Mouse (Mus musculus): ENCODE measurements around the gene Tent4a.

The Tent4a gene

GRCm38 (mm10) chr13:69519137-69519536, 15.3 kb downstream of the Tent4a start:
- DNase-seq (ENCODE audit: low spot score), result no peak

- no peak for DNase-seq (ENCODE audit: low spot score)
These were observed 17.0 kb downstream of the Tent4a start for GRCm38 (mm10) chr13:69517445-69517844.

GRCm38 (mm10) chr13:69515091-69515490, 19.3 kb downstream of the Tent4a start:
- no peak for DNase-seq (ENCODE audit: low spot score)

DNA sequence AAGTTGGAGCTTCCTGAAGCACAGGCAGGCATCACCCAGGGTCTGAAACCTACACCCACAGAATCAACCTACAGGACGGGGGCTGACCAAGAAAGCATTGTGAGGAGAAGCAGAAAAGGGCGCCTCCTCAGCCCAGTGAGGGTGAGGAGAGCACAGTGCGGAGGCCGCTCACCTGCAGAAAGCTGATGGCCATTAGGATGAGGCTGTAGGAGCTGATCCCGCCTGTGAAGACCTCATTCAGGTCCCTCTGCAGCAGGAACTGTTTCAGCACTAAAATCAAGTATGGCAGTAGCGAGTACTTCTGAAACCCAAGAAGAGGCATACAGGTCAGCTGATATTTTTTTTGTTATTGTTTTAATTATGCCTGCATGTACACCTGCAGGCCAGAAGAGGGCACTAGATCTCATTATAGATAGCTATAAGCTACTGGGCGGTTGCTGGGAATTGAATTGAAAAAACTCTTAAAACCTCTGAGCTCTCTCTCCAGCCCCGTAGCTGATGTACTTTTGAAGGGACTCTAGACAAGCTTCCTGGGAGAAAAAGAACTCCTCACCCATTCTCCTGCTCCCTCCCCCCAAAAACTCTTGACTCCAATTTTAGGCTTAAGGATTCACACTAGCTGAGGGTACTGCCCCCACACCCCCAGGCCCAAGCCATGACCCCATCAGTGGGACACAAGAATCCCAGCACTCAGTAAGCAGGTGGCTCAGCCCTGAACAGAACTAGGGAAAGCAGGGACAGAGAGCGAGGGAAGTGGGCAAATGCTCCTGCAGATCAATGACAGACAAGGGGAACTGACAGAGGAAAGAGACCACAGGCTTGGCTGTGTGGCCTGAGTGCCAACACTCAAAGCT, 24.8 kb downstream of the Tent4a start:
- peak; percentile 52 for DNase-seq (ENCODE audit: low spot score)

DNA sequence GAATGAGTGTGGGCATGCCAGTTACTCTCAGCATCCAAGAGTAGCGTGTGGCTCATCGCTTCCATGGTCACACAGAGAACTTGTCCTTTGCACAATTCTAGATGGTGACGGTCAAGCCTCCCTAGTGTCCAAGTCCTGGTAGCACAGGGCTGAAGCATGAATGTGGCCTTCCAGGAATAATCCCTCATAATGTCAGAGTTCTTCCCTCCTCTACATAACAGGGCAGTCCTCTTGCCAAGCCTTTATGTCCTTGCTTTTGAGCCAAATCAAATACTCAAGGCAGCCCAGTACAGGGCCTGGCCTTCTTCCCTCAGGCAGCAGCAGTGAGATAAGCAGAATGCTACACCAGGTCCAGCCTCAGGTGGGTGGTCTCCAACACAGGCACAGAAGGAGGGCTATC, 26.8 kb downstream of the Tent4a start:
- DNase-seq (ENCODE audit: low spot score), result no peak

DNA sequence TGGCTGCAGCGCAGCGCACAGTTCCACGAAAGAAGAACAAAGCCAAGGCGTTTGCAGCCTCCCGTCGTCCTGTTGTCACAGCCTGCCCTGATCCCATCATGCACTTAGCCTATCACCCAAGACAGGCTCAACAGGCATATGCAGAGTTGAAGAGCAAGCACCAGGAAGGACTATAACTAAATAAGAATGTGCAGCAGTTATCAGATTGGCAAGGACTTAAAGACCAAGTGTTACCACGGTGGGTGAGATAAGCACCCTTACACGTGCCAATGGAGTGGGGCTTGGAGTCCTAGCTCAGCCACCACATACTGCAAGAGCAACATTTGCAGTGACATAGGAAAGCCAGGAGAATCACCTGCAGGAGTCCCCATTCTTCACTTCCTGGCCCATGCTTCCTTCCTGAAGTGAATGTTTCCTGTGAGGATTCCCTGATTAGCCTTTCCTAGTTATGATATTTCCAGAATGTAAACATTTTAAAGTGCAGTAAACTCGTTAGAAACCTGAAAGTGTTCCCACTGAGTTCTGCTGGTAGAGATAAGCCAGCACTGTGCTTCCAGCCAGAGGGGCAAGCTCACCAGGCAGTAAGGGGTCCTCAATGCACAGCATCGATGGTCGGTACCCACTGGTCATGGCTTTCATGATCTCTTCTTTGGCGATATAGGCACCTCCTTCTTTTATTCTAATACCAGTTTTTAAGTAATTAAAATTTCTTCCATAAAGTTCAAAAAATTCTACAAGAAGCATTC, 27.9 kb downstream of the Tent4a start:
- no peak for DNase-seq (ENCODE audit: low spot score)

- DNase-seq (ENCODE audit: low spot score), result no peak
These were observed 31.6 kb downstream of the Tent4a start for GRCm38 (mm10) chr13:69502863-69503262.

DNA sequence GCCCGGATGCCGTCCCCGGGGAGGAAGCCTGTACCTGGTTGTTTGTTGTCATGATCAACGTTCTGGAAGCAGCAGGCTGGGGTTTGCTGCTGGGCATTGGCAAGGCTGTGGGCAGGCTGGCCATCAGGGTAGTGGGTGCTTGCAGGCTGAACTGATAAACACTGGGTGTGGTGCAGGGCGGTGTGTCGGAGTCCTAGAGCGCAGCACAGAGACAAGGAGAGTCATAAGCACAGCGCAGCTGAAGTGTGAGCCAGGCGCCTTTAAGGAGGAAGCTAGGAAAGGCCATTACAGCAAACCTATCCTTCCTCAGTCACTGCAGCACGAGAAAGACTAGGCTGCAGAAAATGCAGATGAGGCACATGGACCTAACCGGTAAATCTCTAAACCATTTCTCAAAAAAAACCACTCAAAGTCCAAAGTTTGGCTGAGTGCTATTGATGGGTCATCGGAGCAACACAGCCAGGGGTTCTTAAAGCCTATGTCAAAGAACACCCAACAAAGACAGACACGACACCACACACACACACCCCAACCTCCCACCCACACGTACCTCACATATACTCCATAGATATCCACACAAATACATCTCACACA, 32.2 kb downstream of the Tent4a start:
- no peak for DNase-seq (ENCODE audit: low spot score)

DNA sequence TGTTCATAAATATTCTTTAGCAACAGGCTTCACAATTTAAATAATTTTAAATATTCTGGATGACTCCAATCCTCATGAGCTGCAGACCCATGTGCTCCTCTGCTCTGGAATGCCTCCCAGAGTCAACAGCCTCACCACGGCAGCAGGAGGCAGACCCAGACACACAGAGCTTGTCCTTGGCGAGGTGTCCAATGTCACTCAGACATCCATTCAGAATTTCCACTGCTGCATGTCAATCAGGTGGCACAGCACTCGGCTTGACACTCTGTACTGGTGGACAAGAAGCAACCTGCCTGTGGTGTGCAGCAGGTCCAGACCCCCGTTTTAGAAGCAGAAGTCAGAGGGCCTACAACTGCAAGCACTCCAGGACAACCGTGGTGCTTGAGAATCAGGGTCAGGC, 36.1 kb downstream of the Tent4a start:
- no peak for DNase-seq (ENCODE audit: low spot score)

- peak; percentile 83 for DNase-seq (ENCODE audit: low spot score)
These were observed 41.4 kb downstream of the Tent4a start for GRCm38 (mm10) chr13:69492876-69493463.

GRCm38 (mm10) chr13:69489777-69490176, 44.6 kb downstream of the Tent4a start:
- no peak for DNase-seq (ENCODE audit: low spot score)

DNA sequence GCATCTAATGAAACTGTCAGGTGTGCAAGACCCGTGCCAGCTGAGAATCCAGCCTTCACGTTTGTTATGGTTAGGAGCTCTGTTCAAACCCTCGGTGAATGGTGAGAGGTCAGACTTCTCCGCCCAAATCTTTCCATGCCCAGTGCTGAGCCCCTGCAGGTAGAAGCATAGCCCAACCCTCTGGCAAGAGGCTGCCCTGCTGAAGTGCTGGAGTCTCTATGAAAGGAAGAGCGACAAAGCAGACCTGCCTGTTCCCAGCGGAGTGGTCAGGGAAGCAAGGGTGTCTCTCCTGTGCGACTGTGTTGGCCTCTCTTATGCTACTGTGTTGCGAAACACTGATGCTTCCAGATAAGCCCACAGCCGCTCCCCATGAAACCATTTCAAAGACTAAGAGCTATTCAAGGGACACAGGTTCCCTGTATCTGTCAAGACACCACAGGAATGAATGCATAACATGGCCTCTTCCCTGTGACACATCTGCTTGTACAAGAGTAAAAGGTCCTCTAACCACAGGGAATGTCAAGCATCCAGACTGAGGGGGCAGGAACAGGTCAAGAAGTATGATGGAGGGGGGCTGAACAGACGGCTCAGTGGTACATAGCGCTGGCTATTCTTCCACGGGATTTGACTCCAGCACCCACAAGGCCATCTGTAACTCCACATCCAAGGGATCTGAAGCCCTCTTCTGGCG, 45.7 kb downstream of the Tent4a start:
- no peak for DNase-seq (ENCODE audit: low spot score)

- peak; percentile 51 for DNase-seq (ENCODE audit: low spot score)
These were observed 46.7 kb downstream of the Tent4a start for GRCm38 (mm10) chr13:69487611-69488275.

GRCm38 (mm10) chr13:69487108-69487507, 47.3 kb downstream of the Tent4a start:
- no peak for DNase-seq (ENCODE audit: low spot score)

GRCm38 (mm10) chr13:69485833-69486232, 48.6 kb downstream of the Tent4a start:
- DNase-seq (ENCODE audit: low spot score), result no peak

- DNase-seq (ENCODE audit: low spot score), result peak; percentile 79
These were observed 49.1 kb downstream of the Tent4a start for GRCm38 (mm10) chr13:69485326-69485725.

DNA sequence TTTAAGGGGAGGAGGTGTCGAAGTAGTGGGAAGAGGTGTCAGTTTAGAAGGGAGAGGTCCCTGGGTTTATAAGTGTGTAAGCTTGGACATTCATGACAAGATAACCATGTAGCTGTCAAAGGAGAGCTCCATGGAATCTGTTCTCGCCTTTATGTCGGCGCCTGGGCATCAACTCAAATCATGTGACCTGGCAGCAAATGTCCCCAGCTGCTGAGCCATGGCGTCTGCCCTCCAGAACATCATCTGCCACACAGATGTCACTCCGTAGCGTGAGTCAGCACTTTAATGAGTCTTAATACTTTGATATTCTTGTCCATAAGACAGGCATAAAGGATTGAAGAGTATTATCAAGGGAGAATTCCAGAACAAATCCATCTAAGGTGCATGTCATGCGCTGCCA, 51.7 kb downstream of the Tent4a start:
- peak; percentile 10 for DNase-seq (ENCODE audit: low spot score)

- DNase-seq (ENCODE audit: low spot score), result peak; percentile 45
These were observed 52.5 kb downstream of the Tent4a start for GRCm38 (mm10) chr13:69481634-69482505.

GRCm38 (mm10) chr13:69481026-69481425, 53.4 kb downstream of the Tent4a start:
- peak; percentile 43 for DNase-seq (ENCODE audit: low spot score)

DNA sequence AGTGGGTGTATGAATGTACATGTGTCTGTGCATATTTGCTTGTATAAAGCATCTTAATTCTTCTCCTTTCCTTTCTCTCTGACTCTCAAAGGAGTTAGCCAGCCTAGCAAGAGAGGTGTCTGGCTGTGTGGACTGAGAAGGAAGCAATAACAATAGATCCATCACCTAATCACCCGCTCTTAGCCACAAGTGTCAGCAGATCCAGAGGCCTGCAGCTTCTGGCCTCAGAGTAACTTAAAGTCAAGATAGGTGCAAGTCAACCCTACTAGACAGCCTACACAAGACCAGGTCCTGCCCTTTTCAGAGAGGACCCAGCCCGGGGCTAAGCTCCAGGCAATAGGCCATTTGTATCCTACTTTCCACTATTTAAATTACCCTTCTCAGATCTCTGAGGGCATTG, 54.5 kb downstream of the Tent4a start:
- DNase-seq (ENCODE audit: low spot score), result no peak
